Mouse (Mus musculus): Measurements from ENCODE around the gene Clcf1.
A peak's percentile ranks its signal among the peaks of the same experiment; 100 is the strongest.

DNA sequence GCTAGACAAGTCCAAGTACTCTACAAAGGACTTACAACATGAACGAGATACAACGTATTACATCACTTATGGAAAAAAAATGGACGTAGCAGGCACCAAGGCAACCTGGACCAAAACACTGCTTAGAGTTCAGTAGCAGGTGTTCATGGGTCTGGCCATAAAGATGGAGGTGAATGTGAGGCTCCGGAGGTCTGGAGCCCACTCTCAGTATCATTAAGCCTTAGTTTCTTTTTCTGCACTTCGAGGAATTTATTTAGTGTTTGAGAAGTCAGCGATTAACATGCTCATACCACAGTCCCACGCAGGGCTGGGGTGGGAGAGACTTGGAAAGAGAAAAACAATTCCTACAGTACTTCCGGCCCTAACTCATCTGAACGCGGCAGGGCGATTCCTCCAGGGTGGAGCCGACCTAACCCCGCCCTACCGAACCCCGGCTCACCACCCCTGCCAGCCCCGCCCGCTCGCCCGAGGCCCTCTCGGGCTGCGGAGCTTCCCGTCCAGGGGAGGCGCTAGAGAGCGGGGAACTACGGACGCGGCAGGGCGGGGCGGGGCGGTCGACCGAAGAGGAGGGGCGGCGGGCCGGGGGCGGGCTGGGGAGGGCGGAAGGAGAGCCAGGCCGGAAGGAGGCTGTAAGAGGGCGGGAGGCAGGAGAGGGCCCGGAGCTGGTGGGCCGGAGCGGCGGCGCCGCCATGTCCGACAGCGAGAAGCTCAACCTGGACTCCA lies 22.3 kb upstream of the Clcf1 start, which contains the start of gene Ppp1ca:
- no peak for TF ChIP-seq CTCF (IDR thresholded peaks at IDR 0.05; ENCODE audit: low read depth, low read length)
- peak; percentile 87; the same call in 1 of the 2 replicates for TF ChIP-seq POLR2A (IDR thresholded peaks at IDR 0.05; ENCODE audit: borderline replicate concordance, low read depth, low read length)
